Mouse (Mus musculus): ENCODE measurements around the gene Arhgap42.

Arhgap42 gene

DNA sequence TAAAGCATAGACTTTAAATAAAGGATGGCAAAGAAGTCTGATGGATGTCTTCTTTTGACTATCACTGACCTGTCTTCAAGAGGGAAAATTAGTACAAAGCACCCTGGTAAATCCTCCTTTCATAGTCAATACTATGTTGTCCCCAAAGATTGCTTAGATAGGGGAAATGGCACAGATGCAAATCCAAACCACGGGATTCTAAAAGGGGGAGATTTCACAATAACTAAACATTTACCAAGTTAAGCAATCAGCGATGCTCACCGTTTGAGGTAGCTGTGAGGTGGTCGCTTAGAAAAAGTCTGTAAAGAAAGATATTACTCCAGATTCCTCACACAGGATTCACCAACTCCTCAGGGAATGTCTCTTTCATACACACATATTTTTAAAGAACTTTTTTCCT, 141.1 kb downstream of the Arhgap42 start:
- in situ Hi-C loops (cut with MboI; ENCODE audit: low pct_unique_long_range_greater_than_20kb in 1 of 2, low sequenced_read_pairs in 2 of 2, unreplicated experiment in 1 of 2) = no loop called here

DNA sequence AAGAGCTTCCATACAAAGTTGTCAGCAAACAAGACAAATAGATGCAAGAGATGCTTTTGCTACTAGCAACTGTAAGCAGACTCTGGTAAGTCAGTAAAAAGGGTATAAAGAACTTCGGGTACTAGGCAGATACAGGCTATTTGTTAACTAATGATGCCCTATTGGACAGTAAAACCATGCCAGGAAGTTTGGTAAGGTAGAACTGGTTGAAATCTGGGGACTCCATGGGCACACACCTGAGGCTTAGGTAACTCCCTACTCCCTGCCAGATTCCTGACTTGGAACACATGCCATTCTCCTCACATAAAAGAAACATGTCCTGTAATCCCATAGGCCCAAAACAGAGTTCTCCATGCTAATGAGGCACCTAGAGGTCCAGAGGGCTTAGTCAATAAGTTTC, 142.1 kb downstream of the Arhgap42 start:
- in situ Hi-C loops (cut with MboI; ENCODE audit: low pct_unique_long_range_greater_than_20kb in 1 of 2, low sequenced_read_pairs in 2 of 2, unreplicated experiment in 1 of 2) = no loop called here

DNA sequence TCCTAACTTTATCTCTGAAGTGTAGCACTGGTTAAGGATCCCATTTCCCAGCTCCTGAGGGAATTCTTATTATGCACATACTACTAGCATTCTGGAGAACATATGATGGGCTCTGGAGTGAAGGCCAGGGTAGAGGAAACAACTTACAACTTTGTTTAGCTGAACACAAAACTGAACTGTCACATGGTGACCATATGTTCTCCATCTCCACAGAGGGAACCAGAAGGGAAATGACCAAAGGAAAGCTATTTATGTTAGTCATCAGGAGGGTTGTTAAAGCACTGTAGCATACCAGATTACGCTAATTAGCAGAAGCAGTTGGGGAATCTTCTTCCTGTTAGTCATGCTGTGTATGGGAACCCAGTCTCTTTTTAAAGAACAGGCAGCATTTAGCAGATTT, 145.8 kb downstream of the Arhgap42 start:
- in situ Hi-C loops (cut with MboI; ENCODE audit: low pct_unique_long_range_greater_than_20kb in 1 of 2, low sequenced_read_pairs in 2 of 2, unreplicated experiment in 1 of 2) = no loop called here

DNA sequence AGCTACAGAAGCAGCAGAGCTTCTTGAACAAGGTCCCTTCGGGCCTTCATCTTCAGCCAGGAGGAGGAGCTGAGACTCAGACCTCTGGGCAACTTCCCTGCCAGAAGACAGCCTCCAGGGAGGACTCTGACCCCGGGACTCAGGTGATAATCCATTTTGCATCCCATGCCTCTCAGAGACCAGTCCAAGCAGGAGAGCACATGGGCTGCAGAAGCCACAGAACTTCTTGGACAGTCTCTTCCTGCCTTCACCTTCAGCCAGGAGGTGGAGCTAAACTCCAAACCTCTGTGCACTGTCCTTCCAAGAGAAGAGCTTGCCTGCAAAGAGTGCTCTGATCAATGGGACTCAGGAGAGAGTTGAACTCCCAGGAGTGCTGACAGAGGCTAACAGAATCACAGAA, 155.5 kb downstream of the Arhgap42 start:
- in situ Hi-C loops (cut with MboI; ENCODE audit: low pct_unique_long_range_greater_than_20kb in 1 of 2, low sequenced_read_pairs in 2 of 2, unreplicated experiment in 1 of 2) = no loop called here

DNA sequence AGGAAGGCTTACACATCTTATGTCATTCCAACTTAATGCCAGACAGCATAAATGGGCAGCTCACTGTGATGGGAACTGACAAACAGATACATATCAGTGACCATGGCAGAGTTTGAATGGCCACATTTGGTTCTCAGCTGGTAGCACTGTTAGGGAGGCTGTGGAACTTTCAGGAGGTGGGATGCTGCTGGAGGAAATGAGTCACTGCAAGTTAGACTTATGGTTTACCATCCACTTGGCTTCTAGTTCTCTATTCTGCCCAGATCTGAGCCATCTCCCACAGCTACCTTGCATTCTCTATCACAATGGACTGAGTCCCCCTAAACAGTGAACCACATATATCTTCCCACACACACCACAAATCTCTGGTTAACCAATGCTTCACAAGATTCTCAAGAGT, 186.0 kb downstream of the Arhgap42 start:
- in situ Hi-C loops (cut with MboI; ENCODE audit: low pct_unique_long_range_greater_than_20kb in 1 of 2, low sequenced_read_pairs in 2 of 2, unreplicated experiment in 1 of 2) = loop anchor here in 1 of 2 experiments (10.0 kb wide), 1 partner anchor 322 kb away; no protein-coding TSS in a partner anchor

DNA sequence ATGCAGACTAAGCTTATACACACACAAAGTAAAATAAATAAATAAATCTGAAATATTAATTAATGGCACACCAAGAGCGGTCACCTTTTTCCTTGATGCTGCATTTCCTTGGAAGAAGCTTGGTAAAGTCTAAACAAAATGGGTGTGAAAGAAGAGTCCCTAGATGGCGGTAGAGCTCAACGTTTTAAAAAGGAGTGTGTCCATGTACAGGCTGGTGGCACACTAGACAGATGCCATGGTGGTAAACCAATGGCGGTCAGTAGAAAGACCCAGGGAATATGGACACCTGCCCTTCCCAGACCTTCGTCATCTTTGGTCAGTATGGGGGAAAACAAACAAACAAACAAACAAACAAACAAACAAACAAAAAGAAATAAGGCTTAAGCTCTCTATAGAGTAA, 187.7 kb downstream of the Arhgap42 start:
- in situ Hi-C loops (cut with MboI; ENCODE audit: low pct_unique_long_range_greater_than_20kb in 1 of 2, low sequenced_read_pairs in 2 of 2, unreplicated experiment in 1 of 2) = loop anchor here in 1 of 2 experiments (10.0 kb wide), 1 partner anchor 324 kb away; no protein-coding TSS in a partner anchor

DNA sequence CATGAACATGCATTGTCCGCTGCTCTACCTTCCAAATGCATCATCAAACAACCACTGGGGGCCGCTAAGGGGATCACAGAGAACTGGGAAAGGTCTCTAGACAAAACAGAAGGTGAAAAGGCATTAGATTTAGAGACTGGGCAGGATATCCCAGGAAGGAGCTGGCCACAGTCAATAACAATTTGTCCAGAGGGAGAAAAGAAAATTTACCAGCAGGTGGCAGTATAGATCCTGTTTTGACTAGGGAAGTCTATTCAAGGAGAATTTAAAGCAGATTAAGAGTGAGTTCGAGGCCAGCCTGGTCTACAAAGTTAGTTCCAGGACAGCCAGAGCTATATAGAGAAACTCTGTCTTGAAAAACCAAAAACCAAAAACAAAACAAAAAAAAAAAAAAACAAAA, 189.7 kb downstream of the Arhgap42 start:
- in situ Hi-C loops (cut with MboI; ENCODE audit: low pct_unique_long_range_greater_than_20kb in 1 of 2, low sequenced_read_pairs in 2 of 2, unreplicated experiment in 1 of 2) = loop anchor here in 1 of 2 experiments (5.0 kb wide), 1 partner anchor 328 kb away; no protein-coding TSS in a partner anchor

DNA sequence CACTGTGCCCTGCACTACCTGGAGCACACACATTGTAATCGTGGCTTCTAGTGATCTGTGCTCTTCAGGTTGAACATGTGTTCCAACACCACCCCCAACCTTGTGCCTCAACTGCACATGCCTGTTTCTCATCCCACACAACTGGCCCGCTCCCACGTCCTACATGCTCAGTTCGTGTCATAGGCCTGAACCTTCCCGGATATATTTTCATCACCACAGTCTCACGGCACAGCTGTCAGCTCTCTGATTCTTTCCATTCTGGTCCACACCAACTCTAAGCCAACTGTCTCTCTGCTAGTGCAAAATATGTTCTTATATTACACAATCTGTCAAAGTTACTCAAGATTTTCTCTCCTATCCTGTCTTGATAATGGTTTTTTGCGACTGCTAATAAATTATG, 197.9 kb downstream of the Arhgap42 start:
- in situ Hi-C loops (cut with MboI; ENCODE audit: low pct_unique_long_range_greater_than_20kb in 1 of 2, low sequenced_read_pairs in 2 of 2, unreplicated experiment in 1 of 2) = no loop called here

DNA sequence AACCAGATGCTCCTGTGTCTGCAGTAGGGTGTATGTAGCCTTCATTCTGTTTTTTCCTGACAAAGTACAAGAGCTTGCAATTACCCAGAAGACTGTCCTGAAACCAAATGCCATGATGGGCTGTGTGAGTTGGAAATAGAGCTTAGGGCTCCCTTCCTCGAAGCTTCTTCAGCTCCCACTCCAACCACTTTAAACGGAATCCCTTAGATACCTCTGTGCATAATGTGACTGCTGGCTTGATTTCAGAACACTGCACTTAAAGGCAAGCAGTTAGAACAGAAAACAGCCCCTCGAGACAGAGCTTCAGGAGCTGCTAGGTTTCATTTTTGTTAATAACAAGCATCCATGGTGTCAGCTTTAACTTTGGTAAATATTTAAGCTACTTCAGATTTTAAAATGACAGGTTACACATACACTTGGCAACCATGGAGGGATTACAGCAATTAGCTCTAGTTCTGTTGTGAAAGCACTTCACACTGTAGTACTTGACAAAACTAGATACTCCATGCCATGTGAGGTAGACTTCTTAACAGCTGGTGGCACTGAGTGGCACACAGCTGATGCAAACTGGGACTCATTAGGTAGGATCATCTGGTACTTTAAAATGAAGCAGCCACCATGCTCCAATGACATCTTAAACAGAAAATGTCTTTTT, 201.8 kb downstream of the Arhgap42 start:
- in situ Hi-C loops (cut with MboI; ENCODE audit: low pct_unique_long_range_greater_than_20kb in 1 of 2, low sequenced_read_pairs in 2 of 2, unreplicated experiment in 1 of 2) = no loop called here

DNA sequence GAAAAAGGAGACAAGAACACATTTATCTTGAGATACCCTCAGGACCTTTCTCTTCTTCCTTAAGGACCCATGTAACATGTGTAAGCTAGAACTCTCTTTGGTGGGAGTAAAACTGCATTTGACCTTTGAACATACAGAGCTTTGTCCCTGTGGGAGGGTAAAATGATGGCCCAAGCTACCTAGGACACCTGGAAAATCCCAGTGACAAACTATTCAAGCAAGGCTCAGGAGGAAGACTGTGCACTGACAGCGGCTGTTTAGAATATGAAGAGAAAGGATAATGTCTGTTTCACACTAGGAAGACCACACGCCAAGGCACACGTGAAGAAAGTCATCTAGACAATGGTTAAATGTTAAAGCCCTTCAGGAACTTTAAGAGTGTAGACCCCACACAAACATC, 211.0 kb downstream of the Arhgap42 start:
- in situ Hi-C loops (cut with MboI; ENCODE audit: low pct_unique_long_range_greater_than_20kb in 1 of 2, low sequenced_read_pairs in 2 of 2, unreplicated experiment in 1 of 2) = no loop called here

DNA sequence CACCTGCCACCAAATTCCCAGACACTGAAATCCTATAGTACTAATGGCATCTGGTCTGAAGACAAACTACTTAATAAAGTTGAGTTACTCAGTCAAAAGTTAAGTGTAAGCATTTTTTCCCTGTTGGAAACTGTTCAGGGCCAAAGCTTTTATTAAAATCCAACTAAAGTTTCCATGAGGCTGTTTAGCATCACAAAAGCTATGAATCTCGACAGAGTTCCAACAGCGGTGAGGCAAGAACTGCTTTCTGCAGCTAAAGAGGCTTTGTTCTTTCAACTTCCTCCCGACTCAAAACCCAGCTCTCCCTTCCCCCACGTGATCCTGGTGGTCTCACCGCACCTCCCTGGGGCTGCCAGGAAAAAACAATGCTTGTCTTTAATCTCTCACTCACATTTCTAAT, 211.5 kb downstream of the Arhgap42 start:
- in situ Hi-C loops (cut with MboI; ENCODE audit: low pct_unique_long_range_greater_than_20kb in 1 of 2, low sequenced_read_pairs in 2 of 2, unreplicated experiment in 1 of 2) = no loop called here

DNA sequence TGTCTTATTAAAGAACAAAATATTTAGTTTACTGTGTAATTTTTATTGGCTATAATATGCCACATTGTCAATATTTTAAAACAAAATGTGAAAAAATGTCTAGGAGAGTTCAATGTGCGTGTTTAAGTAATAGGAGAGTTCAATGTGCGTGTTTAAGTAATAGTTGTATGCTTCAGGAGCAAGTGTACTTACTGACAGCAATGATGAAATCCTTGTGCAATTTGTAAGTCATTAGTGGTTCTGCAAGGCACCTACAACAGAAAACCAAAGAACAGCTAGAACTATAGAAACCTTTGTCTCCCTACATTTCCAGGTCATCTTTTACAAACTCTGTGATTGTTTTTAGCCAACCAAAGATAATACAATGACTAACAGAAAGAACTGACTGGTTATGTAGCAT, 223.8 kb downstream of the Arhgap42 start:
- in situ Hi-C loops (cut with MboI; ENCODE audit: low pct_unique_long_range_greater_than_20kb in 1 of 2, low sequenced_read_pairs in 2 of 2, unreplicated experiment in 1 of 2) = no loop called here

DNA sequence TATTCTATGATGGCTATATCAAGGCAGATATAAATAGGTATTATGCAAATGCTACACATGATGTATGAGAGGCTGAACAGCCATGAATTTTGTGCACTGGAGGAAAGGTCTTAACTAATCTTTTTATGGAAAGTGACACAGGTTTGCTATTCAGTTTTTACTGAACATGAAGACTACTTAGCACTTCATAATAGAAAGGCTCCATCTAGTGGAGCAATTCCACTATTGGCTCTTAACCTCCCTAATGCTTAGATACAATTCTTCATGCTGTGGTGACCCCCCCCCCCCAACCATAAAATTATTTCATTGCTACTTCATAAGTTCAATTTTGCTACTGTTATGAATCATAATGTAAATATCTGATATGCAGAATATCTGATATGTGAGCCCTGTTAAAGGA, 237.7 kb downstream of the Arhgap42 start:
- in situ Hi-C loops (cut with MboI; ENCODE audit: low pct_unique_long_range_greater_than_20kb in 1 of 2, low sequenced_read_pairs in 2 of 2, unreplicated experiment in 1 of 2) = no loop called here

DNA sequence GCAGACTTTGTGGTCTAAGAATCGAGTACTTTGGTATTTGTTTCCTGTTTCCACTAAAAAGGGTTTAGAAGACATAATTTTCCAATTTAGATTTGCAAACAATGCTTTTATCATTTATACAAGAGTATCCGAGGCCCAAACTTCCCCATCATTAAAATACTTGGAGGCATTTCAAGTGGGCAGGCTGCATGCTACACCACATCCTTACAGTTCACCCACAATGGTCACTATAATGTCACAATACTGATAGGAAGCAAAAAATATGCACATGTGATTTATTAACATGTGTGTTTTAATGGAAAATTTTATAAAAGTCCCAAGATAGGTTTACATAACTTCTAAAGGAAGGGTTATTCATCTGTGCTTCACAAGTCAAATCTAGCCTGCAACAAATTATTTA, 242.4 kb downstream of the Arhgap42 start:
- in situ Hi-C loops (cut with MboI; ENCODE audit: low pct_unique_long_range_greater_than_20kb in 1 of 2, low sequenced_read_pairs in 2 of 2, unreplicated experiment in 1 of 2) = no loop called here

DNA sequence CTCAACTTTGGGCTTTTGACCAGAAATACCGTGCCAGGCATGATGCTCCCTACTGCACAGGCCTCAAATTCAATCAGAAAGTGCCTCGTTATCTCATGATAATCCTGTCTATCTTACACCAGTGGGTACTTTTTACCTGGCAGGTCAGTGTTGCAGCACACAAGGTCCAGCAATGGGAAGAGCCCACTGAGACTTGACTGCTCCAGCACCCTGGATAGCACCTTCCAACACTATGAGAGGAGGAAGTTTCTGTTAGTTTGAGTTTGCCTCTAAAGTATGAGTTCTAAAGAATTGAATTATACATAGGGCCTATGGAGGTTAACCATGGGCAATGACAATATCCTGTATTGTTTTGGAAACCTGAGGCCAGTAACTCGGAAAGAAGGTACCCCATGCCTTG, 256.6 kb downstream of the Arhgap42 start:
- in situ Hi-C loops (cut with MboI; ENCODE audit: low pct_unique_long_range_greater_than_20kb in 1 of 2, low sequenced_read_pairs in 2 of 2, unreplicated experiment in 1 of 2) = no loop called here

DNA sequence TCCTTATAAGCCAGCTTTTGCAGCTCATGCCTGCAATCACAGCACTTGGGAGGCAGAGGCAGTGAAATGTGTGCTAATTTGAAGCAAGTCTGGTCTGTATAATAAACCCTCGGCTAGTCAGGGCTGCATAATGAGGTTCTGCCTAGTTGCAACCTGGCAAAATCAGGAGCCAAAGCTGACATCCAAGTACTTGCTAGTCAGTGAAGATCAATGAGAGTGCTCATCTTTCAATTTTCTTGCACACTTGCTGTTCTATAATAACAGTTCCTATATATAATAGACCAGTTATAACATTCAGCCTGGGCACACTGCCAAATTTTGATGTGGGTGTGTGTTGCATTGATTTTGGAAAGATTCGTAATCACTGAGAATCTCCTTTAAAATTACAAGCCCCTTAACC, 261.1 kb downstream of the Arhgap42 start:
- in situ Hi-C loops (cut with MboI; ENCODE audit: low pct_unique_long_range_greater_than_20kb in 1 of 2, low sequenced_read_pairs in 2 of 2, unreplicated experiment in 1 of 2) = no loop called here

DNA sequence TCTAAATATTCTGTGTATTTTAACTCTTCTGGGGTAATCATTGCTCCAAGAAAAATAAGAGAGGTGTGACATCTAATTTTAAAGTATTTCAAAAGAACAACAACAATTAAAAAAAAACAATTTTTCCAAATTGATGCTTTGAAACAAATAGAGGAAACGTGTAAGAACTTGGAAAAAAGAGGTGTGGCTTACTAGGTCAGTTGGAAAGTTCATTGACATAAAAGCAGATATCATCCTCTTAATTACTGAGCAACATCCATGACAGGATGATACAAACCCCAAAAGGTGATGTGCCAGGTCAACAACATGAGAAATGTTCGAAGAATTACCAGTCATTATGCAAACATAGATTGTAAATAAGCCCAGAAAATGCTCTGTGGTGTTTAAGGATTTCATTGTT, 267.4 kb downstream of the Arhgap42 start, which contains the start of gene Gm16485:
TSS of gene Gm16485 (plus strand) at position 301 of the 400 bp plus-strand sequence.
- in situ Hi-C loops (cut with MboI; ENCODE audit: low pct_unique_long_range_greater_than_20kb in 1 of 2, low sequenced_read_pairs in 2 of 2, unreplicated experiment in 1 of 2) = no loop called here

DNA sequence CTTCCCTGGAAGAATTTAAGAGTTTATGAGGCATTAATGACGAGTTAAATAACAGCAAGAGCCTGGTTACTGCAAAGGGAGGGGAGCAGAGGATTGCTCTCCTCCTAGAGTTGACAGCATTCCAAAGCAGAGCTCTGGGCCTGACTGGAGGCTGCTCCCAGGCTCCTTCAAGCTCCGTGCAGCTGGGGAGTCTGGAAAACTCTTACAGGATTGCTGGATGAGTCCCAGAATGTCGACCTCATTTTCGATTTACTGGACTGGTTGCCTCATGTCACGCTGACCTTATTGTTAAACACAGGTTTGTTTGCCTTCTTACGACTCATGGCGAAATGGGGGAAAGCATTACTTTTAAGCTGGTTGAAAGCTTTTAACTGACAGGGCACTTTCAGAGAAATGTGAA, 268.7 kb downstream of the Arhgap42 start:
- in situ Hi-C loops (cut with MboI; ENCODE audit: low pct_unique_long_range_greater_than_20kb in 1 of 2, low sequenced_read_pairs in 2 of 2, unreplicated experiment in 1 of 2) = no loop called here

DNA sequence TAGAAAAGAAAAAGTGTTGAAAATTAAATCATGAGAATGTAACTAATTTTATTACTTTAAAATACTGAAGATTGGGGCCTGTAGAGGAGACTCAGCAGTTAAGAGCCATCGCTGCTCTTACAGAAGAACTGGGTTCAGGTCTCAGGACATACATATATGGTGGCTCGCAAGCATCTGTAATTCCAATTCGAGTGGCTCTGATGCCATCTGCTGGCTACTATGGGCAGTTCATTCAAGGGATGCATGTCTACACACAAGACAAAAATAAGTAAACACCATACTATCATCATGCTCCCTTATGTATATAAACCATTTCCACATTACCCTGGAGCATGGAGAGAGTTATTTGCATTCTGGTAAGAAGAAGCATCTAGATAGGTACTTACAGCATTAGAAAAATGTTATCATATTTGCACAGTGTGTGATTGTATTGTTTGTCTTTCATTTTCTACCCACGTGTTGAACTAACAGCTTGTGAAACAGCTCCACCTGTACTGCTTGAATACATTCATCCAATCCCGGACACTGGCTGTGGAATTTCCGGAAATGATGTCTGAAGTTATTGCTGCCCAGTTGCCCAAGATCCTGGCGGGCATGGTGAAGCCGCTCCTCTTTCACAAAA, 274.3 kb downstream of the Arhgap42 start:
- in situ Hi-C loops (cut with MboI; ENCODE audit: low pct_unique_long_range_greater_than_20kb in 1 of 2, low sequenced_read_pairs in 2 of 2, unreplicated experiment in 1 of 2) = loop anchor here (5.0 to 10.0 kb wide), 2 partner anchors 262 to 270 kb away; no protein-coding TSS in a partner anchor

DNA sequence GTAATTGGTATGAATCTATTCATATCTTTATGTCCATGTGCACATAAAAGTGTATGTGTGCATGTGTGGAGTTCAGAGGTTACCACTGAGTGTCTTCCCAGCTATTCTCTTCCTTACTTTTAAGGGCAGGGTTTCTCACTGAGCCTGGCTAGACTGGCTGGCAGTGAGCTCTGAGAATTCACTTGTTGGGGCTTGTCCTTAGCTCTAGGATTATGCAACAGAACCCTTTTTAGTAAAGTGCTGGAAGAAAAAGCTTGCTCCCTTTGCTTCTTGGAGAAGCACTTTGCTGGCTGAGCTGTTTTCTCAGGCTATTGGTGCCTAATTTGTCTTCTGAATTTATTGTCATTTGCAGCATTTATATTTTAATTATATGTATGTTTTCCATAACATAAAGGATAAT, 285.6 kb downstream of the Arhgap42 start:
- in situ Hi-C loops (cut with MboI; ENCODE audit: low pct_unique_long_range_greater_than_20kb in 1 of 2, low sequenced_read_pairs in 2 of 2, unreplicated experiment in 1 of 2) = no loop called here

All from mouse embryonic stem cell (cell line).